Mouse (Mus musculus): ENCODE results near the gene Mettl6. TPM values are rescaled to one million over a fixed set of nuclear protein-coding genes. Genes with fewer than 3 reads are reported as not detected.
A peak's percentile ranks its signal among the peaks of the same experiment; 100 is the strongest.
"Not testable (repeated sequence)": the region's sequence is repeated elsewhere in the genome, so short reads cannot be mapped to it uniquely, and the experiment has no call there.

The Mettl6 gene
- total RNA-seq, 2 experiments from 2014 or later: 8.4 to 9.3 TPM

- no peak for DNase-seq
Measured at GRCm38 (mm10) chr14:31486465-31486864, 8.4 kb downstream of the Mettl6 start.

GRCm38 (mm10) chr14:31482417-31482816, 12.4 kb downstream of the Mettl6 start:
- intact Hi-C loops (cut with DNase I): no loop called here
- DNase-seq: no peak

More at GRCm38 (mm10) chr14:31486465-31486864, 8.4 kb downstream of the Mettl6 start:
- intact Hi-C loops (cut with DNase I): no loop called here

- DNase-seq: no peak
- intact Hi-C loops (cut with DNase I): loop anchor here (1.0 kb wide), 1 partner anchor 108 kb away; no protein-coding TSS in a partner anchor
Measured at GRCm38 (mm10) chr14:31473297-31473696, 21.5 kb downstream of the Mettl6 start.

- peak; percentile 61 to 64 for DNase-seq
- intact Hi-C loops (cut with DNase I): loop anchor here (1.0 kb wide), 3 partner anchors 107 to 200 kb away; no protein-coding TSS in a partner anchor
Measured at GRCm38 (mm10) chr14:31472451-31473061, 22.3 kb downstream of the Mettl6 start.

GRCm38 (mm10) chr14:31469711-31470110, 25.1 kb downstream of the Mettl6 start:
- intact Hi-C loops (cut with DNase I): loop anchor here (2.0 kb wide), 1 partner anchor 83 kb away; no protein-coding TSS in a partner anchor
- DNase-seq: no peak

GRCm38 (mm10) chr14:31464176-31464575, 30.7 kb downstream of the Mettl6 start:
- intact Hi-C loops (cut with DNase I): no loop called here
- DNase-seq: peak in 1 of 2 experiments; percentile 27

GRCm38 (mm10) chr14:31462886-31463285, 32.0 kb downstream of the Mettl6 start:
- intact Hi-C loops (cut with DNase I): loop anchor here (2.0 kb wide), 1 partner anchor 26 kb away; the partner anchor contains the start of gene Sh3bp5
- DNase-seq: peak; percentile 34 to 56

GRCm38 (mm10) chr14:31462226-31462625, 32.6 kb downstream of the Mettl6 start:
- peak in 1 of 2 experiments; percentile 24 for DNase-seq
- intact Hi-C loops (cut with DNase I): loop anchor here (2.0 kb wide), 1 partner anchor 25 kb away; the partner anchor contains the start of gene Sh3bp5

GRCm38 (mm10) chr14:31458006-31458405, 36.8 kb downstream of the Mettl6 start:
- intact Hi-C loops (cut with DNase I): no loop called here
- peak in 1 of 2 experiments; percentile 21 for DNase-seq

- DNase-seq: no peak
- intact Hi-C loops (cut with DNase I): no loop called here
Measured at GRCm38 (mm10) chr14:31456064-31456721, 38.6 kb downstream of the Mettl6 start.

GRCm38 (mm10) chr14:31454849-31455566, 39.8 kb downstream of the Mettl6 start:
- intact Hi-C loops (cut with DNase I): no loop called here
- DNase-seq: no peak

GRCm38 (mm10) chr14:31453946-31454345, 40.9 kb downstream of the Mettl6 start:
- intact Hi-C loops (cut with DNase I); DNase-seq: not testable (repeated sequence)

GRCm38 (mm10) chr14:31448994-31449393, 45.8 kb downstream of the Mettl6 start:
- intact Hi-C loops (cut with DNase I): no loop called here
- no peak for DNase-seq

GRCm38 (mm10) chr14:31443616-31444015, 51.2 kb downstream of the Mettl6 start:
- intact Hi-C loops (cut with DNase I): no loop called here
- no peak for DNase-seq

- no peak for DNase-seq
- intact Hi-C loops (cut with DNase I): no loop called here
Measured at GRCm38 (mm10) chr14:31440725-31441124, 54.1 kb downstream of the Mettl6 start.

GRCm38 (mm10) chr14:31440230-31440629, 54.6 kb downstream of the Mettl6 start:
- intact Hi-C loops (cut with DNase I): no loop called here
- DNase-seq: no peak

GRCm38 (mm10) chr14:31439279-31439678, 55.6 kb downstream of the Mettl6 start:
- DNase-seq: no peak
- intact Hi-C loops (cut with DNase I): no loop called here

GRCm38 (mm10) chr14:31437826-31438529, 56.9 kb downstream of the Mettl6 start:
- no peak for DNase-seq
- intact Hi-C loops (cut with DNase I): loop anchor here (2.0 kb wide), 1 partner anchor 25 kb away; no protein-coding TSS in a partner anchor

GRCm38 (mm10) chr14:31435930-31436693, 58.7 kb downstream of the Mettl6 start, which contains the start of gene Sh3bp5:
Gene Sh3bp5 (minus strand): TSS chr14:31436078.
- intact Hi-C loops (cut with DNase I): loop anchor here (1.0 to 2.0 kb wide), 3 partner anchors 27 to 50 kb away; no protein-coding TSS in a partner anchor
- peak; percentile 97 to 98 for DNase-seq

All from heart, postnatal 36 days (tissue).